Mouse (Mus musculus): ENCODE results near the gene Gap43. TPM values are rescaled to one million over a fixed set of nuclear protein-coding genes. Genes with fewer than 3 reads are reported as not detected.

Gap43 gene
- total RNA-seq, 2 experiments from 2014 or later: not detected

- ATAC-seq (replicated peaks; ENCODE audit: low FRiP score, poor library complexity, severe bottlenecking): no peak
Measured at GRCm38 (mm10) chr16:42231306-42231705, 109.1 kb downstream of the Gap43 start.

Data from erythroblast, adult 5-6 weeks (primary cell).